Mouse (Mus musculus) natural killer cell, adult 2 months (primary cell): ENCODE measurements around the gene Fen1.
A peak's percentile ranks its signal among the peaks of the same experiment; 100 is the strongest.
"Not testable (repeated sequence)": the region's sequence is repeated elsewhere in the genome, so short reads cannot be mapped to it uniquely, and the experiment has no call there.

ENCODE experiments used
- DNase-seq, 2 experiments: peaks; one replicate each; pipeline ENCODE4 v3.0.0; 2022; ENCODE audit warnings: low spot score in 2 of 2

Fen1 gene

GRCm38 (mm10) chr19:10182142-10182541 lies 21.8 kb downstream of the Fen1 start:
- DNase-seq, result no peak

GRCm38 (mm10) chr19:10181225-10181624 lies 22.7 kb downstream of the Fen1 start:
- DNase-seq, result no peak

- DNase-seq, result no peak
These were observed 27.0 kb downstream of the Fen1 start for GRCm38 (mm10) chr19:10176941-10177372.

- no peak for DNase-seq
These were observed 27.5 kb downstream of the Fen1 start for GRCm38 (mm10) chr19:10176477-10176876.

- DNase-seq, result no peak
These were observed 29.0 kb downstream of the Fen1 start for GRCm38 (mm10) chr19:10174956-10175355.

- peak; percentile 13 to 16 for DNase-seq
These were observed 30.0 kb downstream of the Fen1 start for GRCm38 (mm10) chr19:10173844-10174539.

- DNase-seq, result peak; percentile 28 to 49
These were observed 30.8 kb downstream of the Fen1 start for GRCm38 (mm10) chr19:10173116-10173718.

GRCm38 (mm10) chr19:10171846-10172245 lies 32.1 kb downstream of the Fen1 start:
- no peak for DNase-seq

- no peak for DNase-seq
These were observed 32.6 kb downstream of the Fen1 start for GRCm38 (mm10) chr19:10171359-10171758.

GRCm38 (mm10) chr19:10170466-10170865 lies 33.5 kb downstream of the Fen1 start:
- no peak for DNase-seq

- DNase-seq, result not testable (repeated sequence)
These were observed 34.2 kb downstream of the Fen1 start for GRCm38 (mm10) chr19:10169692-10170330.

- no peak for DNase-seq
These were observed 34.8 kb downstream of the Fen1 start for GRCm38 (mm10) chr19:10169179-10169578.

- DNase-seq, result no peak
These were observed 35.5 kb downstream of the Fen1 start for GRCm38 (mm10) chr19:10168441-10168840.

- no peak for DNase-seq
These were observed 36.0 kb downstream of the Fen1 start for GRCm38 (mm10) chr19:10167951-10168350.

- DNase-seq, result no peak
These were observed 36.9 kb downstream of the Fen1 start for GRCm38 (mm10) chr19:10167112-10167511.

GRCm38 (mm10) chr19:10165928-10166327 lies 38.0 kb downstream of the Fen1 start:
- DNase-seq, result not testable (repeated sequence)

- DNase-seq, result no peak
These were observed 40.1 kb downstream of the Fen1 start for GRCm38 (mm10) chr19:10163896-10164295.

GRCm38 (mm10) chr19:10157725-10158124 lies 46.2 kb downstream of the Fen1 start:
- DNase-seq, result no peak

- no peak for DNase-seq
These were observed 54.8 kb downstream of the Fen1 start for GRCm38 (mm10) chr19:10149189-10149588.
